Mouse (Mus musculus) mouse trophoblast stem cell (cell line): Measurements from ENCODE around the gene S100a13.

Source experiments
- in situ Hi-C, 2 experiments: fragments of 300-500 bp; cut with MseI, MboI; formaldehyde crosslinking; loops; 2 replicates in 1 of 2; 3 replicates in 1 of 2; pipeline ENCODE4 v1.15.1; 2025

Gene S100a13

GRCm38 (mm10) chr3:90513796-90514590, at the start of gene S100a13, which contains the start of gene S100a1:
TSS of gene S100a13 (plus strand) at chr3:90514435.
TSS of gene S100a1 (minus strand) at chr3:90514392.
- in situ Hi-C loops, result loop anchor here in 1 of 2 experiments (10.0 kb wide), 1 partner anchor 111 kb away; no protein-coding TSS in a partner anchor

- in situ Hi-C loops, result loop anchor here (5.0 kb wide), 2 partner anchors 47 to 52 kb away; no protein-coding TSS in a partner anchor
Observed at GRCm38 (mm10) chr3:90464552-90465080, 49.6 kb upstream of the S100a13 start.

DNA sequence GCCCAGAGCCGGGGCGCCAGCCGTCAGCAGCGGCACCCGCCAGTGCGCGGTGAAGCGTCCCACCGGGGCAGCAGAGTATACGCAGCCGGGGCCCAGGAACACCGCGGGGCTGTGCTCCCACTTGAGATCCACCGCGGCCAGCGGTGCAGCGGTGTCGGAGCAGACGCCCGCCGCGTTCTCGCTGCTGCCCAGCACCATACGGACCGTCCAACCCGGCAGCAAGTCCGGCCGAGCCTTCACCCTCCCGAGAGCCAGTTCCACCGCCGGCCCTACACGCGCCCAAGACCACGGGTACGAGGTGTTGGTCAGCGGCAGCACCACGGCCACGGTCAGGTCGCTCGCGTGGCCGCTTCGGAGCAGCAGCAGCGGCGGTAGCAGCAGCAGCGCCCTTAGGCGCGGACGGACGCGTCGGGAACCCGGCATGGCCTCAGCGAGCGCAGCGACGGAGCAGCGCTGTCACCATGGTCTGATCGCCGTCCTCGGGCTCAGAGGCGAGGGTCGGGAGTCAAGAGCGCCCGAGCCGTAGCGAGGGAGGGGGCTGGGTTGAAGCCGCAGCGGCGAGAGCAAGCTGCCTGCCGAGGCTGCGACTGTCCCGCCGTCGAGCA, 49.1 kb upstream of the S100a13 start:
- in situ Hi-C loops, result loop anchor here (5.0 kb wide), 2 partner anchors 48 to 53 kb away; no protein-coding TSS in a partner anchor

DNA sequence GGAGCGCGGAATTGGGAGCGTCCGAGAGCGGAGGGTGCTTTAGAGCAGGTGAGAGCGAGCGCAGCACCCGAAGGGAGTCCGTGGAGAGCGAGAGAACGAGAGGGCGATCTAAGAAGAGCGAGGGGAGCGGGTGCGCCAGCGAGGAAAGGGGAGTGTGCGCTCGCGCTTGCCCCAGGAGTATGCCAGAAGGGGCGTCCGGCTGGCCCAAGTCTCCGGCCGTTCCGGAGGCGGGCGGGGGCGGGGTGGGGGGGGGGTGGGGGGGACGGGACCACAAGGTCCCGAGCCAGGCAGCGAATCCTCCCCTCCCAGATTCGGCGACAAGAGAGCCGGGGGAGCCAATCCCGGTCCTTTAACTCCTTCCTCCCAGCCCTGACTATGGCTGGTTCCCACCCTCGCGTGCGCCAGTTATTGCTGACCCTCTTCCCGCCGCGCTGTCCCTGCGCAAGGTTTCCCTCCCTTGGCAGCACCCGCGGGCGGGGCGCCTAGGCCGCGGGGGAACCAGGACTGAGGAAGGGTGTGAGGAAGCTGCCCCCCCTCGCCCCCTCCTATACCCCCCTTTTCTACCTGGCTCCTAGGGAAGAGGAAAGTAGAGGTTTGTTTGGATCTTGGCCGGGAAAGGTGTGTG, 48.4 kb upstream of the S100a13 start, which contains the start of gene Npr1:
Npr1 (minus strand) TSS at position 181 of the 625 bp plus-strand sequence.
- in situ Hi-C loops, result loop anchor here (5.0 kb wide), 2 partner anchors 48 to 53 kb away; no protein-coding TSS in a partner anchor

GRCm38 (mm10) chr3:90466311-90466766, 47.9 kb upstream of the S100a13 start:
- in situ Hi-C loops, result loop anchor here (5.0 kb wide), 2 partner anchors 49 to 54 kb away; no protein-coding TSS in a partner anchor

DNA sequence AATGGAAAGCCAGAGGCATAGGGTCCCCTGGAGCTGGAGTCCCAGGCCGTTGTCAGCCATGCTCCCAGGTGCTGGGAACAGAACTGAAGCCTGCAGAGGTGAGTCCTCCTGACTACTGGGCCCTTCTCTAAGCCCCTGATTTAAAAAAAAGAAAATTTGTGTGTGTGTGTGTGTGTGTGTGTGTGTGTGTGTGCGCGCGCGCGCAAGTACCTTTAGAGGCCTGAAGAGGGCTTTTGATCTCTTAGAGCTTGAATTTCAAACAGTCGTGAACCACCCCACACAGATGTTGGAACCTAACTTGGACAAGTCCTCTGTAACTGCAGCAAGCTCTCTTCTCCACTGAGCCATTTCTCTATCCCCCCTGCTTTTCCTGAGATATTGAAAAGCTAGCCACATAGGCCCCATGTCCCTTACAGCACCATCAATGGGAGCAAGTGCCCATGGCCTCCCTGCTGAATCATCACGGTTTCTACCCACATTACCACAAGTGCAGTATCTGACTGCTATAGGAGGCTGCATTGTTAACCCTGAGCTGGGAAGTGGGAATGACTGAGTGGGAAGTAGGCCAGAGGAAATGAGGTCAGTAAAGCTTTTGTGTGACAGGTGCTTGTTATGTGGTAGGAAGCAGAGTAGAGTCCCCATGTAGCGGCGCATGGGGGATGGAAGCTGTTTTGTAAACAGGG, 46.5 kb upstream of the S100a13 start:
- in situ Hi-C loops, result loop anchor here (5.0 kb wide), 2 partner anchors 50 to 55 kb away; no protein-coding TSS in a partner anchor

GRCm38 (mm10) chr3:90472213-90472612, 42.0 kb upstream of the S100a13 start:
- in situ Hi-C loops, result no loop called here

DNA sequence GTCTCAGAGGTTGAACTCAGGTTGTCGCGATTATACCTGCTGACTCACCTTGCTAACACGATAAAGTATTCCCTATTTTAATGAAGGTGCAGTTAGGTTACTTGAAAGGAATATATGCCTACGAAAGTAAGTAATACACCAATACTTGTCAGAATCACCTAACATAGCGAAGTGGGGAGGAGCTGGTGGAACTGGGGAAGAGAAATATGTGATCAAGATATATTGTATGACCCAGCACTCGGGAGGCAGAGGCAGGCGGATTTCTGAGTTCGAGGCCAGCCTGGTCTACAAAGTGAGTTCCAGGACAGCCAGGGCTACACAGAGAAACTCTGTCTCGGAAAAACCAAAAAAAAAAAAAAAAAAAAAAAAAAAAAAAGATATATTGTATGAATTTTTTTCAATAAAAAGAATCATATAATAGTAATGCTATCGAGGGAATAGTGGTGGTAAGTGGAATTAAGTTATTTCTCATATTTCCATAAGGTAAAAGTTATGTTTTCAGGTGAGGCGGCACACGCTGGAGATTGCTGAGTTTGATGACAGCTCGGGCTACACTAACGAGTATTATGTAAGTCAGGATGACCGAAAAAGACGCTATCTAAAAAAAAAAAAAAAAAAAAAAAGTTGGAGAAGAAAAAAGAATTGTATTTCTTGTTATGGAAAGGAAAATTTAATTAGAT, 38.9 kb upstream of the S100a13 start:
- in situ Hi-C loops, result no loop called here

DNA sequence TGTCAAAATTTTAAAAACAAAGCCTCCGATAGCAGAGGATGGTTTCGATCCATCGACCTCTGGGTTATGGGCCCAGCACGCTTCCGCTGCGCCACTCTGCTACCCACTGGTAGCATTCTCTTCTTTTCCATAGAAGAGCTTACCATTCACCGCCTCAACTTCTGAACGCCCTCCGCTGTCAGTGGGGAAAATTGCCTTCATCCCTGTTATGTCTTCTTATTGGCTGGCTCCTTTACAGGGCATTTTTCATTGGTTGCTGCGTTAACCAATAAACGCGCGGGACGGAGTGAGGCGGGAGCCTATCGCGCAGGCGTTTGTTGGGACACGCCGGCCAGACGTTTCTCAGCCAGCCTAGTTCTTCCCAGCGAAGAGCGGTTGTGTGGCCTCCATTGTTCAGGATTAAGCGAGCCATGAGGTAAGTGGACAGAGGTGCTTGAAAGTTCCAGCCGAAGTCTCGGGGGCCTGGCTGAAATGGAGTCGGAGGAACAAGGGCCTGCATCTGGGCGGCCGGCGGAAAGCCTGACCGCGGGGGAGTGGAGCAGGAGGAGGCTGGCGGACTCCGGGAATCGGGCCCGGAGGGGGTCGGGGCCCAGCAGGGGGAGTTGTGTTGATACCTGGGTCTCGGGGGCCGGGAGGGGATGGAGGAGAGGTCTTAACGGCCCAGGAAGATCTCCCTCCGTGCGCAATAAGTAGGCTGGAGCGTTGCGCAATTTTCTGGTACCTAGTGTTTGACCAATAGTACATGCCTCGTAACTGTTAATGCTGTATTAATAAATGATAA, 38.2 kb upstream of the S100a13 start, which contains the start of gene Ilf2:
Ilf2 (plus strand) TSS at position 296 of the 781 bp plus-strand sequence.
- in situ Hi-C loops, result no loop called here

DNA sequence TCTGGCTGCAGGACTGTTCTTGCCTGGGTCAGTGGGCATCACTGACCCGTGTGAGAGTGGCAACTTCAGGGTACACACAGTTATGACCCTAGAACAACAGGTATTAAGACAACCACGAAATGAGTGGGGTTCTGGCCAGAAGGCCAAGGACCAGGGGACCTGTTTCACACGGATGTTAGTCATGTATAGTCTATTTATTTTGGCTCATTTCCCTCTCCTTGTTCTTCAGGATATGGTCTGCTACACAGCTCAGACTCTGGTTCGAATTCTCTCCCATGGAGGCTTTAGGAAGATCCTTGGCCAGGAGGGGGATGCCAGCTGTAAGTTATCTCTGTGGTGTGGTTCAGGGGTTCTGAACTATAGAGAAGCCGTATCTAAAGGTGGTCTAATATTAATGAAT, 27.2 kb upstream of the S100a13 start:
- in situ Hi-C loops, result no loop called here

DNA sequence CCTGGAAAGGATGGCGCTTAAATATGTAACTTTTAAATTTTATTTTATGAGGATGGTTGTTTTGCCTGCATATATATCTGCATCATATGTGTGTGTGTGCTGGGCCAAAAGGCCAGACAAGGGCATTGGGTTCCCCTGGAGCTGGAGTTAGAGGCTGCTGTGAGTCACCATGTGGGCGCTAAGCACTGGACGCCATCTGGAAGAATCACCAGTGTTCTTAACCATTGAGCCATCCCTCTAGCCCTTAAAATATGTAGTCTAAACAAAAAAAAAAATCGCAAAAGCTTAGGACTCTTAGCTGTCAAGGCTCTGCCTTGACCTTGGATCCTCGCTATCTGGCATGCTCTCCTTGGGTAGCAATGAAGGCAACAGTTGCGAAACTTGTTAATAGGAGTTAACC, 25.7 kb upstream of the S100a13 start:
- in situ Hi-C loops, result no loop called here

DNA sequence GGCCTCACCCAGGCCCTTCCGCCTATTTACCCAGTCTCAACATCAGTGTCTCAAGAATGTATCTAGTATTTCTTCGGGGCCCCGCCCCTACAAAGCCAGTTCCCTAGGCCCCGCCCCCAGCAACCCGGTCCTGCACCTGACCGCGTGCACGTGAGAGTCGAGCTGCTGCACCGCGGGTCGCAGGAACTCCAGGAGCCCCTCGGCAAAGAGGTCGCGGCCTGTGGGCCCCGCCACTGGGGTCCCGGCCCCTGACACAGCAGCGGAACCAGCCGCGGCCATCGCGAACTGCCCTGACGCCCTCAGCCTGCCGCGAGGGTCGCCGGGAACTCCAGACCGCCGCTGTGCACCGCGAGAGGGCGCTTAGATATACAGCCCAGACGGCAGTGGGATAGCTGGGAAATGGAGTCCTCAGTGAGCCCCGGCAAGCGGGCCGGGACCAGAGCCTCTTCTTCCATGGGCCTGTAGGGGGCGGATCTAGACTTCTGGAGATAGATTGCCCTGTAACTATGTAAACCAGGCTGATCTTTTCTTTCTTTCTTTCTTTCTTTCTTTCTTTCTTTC, 23.5 kb upstream of the S100a13 start, which contains the start of gene Snapin:
Snapin (minus strand) TSS at position 338 of the 561 bp plus-strand sequence.
- in situ Hi-C loops, result no loop called here

DNA sequence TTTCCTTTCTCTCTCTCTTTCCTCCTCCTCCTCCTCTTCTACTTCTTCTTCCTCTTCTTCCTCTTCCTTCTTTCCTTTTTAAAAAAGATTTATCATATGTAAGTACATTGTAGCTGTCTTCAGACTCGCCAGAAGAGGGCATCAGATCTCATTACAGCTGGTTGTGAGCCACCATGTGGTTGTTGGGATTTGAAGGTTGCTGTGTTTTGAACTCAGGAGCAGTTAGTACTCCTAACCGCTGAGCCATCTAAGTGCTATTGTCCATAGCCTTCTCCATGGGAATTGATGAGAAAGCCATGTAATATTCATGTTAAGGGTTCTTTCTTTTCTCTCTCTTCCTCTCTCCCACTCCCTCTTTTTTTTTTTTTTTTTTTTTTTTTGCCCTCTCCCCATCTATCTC, 22.9 kb upstream of the S100a13 start:
- in situ Hi-C loops, result no loop called here

DNA sequence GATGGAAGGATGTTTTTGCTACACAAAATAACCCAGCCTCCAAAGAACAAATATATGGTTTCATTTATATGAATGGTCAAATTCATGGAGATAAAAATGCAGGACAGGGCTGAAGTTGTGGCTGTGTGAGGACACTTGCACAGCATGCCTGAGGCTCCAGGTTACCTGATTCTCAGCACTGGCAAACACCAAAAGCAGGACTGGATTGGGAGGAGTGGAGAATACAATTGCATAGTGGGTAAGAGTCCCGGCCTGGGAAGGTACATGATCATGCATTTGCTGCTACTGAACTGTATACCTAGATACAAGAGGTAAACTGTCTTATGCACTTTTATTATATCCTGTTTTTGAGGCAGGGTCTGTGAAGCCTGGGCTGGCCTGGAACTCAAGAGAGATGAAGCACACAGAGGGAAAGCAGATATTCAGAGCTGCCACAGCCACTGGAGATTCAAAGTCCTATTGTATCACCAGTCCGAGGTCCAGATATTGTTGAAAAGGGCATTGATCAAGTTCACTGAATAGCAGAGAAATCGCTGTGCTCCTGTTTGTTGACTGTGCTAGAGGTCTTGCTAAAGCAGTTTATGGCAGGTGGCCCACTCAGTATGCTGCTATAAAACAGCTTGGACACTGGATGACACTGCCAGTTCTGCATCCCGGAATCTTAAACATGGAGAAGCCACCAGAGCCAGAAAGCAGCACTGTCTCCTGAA, 20.2 kb upstream of the S100a13 start:
- in situ Hi-C loops, result no loop called here

GRCm38 (mm10) chr3:90495850-90496525, 18.2 kb upstream of the S100a13 start:
- in situ Hi-C loops, result no loop called here

DNA sequence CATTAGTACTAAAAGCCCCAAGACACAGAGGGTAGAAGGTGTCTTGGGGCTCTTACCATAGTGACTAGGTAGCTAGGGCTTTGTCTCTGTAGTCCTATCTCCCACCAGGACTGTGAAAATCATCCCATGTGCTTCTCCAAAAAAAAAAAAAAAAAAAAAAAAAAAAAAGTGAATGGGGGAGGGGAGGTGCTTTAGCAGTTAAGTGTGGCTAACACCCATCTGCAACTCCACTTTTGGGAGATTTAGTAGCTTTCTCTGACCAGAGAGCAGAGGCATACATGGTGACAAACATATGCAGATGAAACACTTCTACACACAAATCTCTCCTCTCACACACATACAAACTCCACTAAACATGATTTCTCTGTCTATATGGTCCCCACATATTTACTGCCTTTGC, 16.6 kb upstream of the S100a13 start:
- in situ Hi-C loops, result no loop called here

DNA sequence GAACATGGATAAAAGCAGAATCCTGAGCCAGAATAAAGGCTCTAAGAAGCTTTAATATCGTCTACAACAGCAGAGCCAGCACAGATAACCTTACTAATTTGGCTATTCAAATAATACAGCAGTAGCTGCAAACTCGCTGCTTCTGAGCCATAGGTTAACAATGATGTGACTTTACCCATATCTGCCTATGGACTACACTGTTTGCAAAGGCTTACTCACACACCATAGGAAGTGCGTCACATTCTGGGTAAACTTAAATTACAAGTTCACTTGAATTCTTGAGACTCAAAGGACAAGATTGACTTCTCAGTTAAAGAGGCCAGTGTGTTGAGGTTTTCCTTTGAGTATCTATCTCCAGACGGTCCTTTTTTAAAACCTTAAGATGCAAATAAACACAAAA, 10.8 kb upstream of the S100a13 start:
- in situ Hi-C loops, result no loop called here

DNA sequence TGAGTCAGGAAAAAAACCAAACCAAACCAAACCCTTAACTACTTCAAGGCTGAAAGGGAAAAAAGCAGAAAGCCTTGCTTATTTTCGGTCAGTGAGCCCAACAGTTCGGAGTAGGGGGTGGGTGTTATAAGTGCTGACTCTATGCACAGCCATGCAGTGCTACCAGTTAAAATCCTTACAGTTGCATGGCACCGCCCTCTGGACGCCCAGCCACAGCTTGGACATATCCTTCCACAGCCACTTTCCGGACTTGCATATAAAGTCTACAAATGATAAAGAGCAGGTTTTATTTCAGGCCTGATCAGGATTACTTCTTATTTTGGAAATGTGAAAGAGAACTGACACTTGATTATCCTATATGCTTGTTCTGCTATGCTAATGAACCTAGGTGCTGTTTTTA, 9.0 kb upstream of the S100a13 start:
- in situ Hi-C loops, result no loop called here
